Mouse (Mus musculus) MEL-GATA-1-ER (cell line): Measurements from ENCODE around the gene Atp6v1g2.
"Not testable (repeated sequence)": the region's sequence is repeated elsewhere in the genome, so short reads cannot be mapped to it uniquely, and the experiment has no call there.

Source experiments
- DNase-seq: peaks from one replicate; pipeline ENCODE4 v3.0.0-alpha.2; 2012; ENCODE audit warnings: low read depth; ENCODE audit errors: extremely low read depth

Gene Atp6v1g2

GRCm38 (mm10) chr17:35202442-35202841 is 31.0 kb upstream of the Atp6v1g2 start:
- DNase-seq: no peak

- DNase-seq: no peak
These were observed 28.7 kb upstream of the Atp6v1g2 start, which contains the start of gene Lta for GRCm38 (mm10) chr17:35204494-35205379. Gene Lta, minus strand, starts transcription at chr17:35205351.

GRCm38 (mm10) chr17:35205380-35205769 is 28.1 kb upstream of the Atp6v1g2 start:
- DNase-seq: no peak

- DNase-seq: peak; percentile 60
These were observed 23.5 kb upstream of the Atp6v1g2 start for GRCm38 (mm10) chr17:35209785-35210535.

- DNase-seq: no peak
These were observed 22.9 kb upstream of the Atp6v1g2 start for GRCm38 (mm10) chr17:35210593-35210992.

GRCm38 (mm10) chr17:35213071-35213470 is 20.4 kb upstream of the Atp6v1g2 start:
- DNase-seq: no peak

GRCm38 (mm10) chr17:35218516-35219193 is 14.8 kb upstream of the Atp6v1g2 start:
- DNase-seq: peak; percentile 46

GRCm38 (mm10) chr17:35219601-35220041 is 13.8 kb upstream of the Atp6v1g2 start:
- DNase-seq: no peak

- DNase-seq: no peak
These were observed 13.1 kb upstream of the Atp6v1g2 start, which contains the start of gene Gm16181 for GRCm38 (mm10) chr17:35220156-35220952. Gene Gm16181, plus strand, starts transcription at chr17:35220834.

- no peak for DNase-seq
These were observed 11.2 kb upstream of the Atp6v1g2 start for GRCm38 (mm10) chr17:35222299-35222698.

- no peak for DNase-seq
These were observed 8.8 kb upstream of the Atp6v1g2 start for GRCm38 (mm10) chr17:35224641-35225040.

- DNase-seq: no peak
These were observed 8.0 kb upstream of the Atp6v1g2 start for GRCm38 (mm10) chr17:35225456-35225855.

- DNase-seq: no peak
These were observed 6.9 kb upstream of the Atp6v1g2 start for GRCm38 (mm10) chr17:35226561-35227046.

GRCm38 (mm10) chr17:35231022-35231421 is 2.4 kb upstream of the Atp6v1g2 start:
- DNase-seq: no peak

- no peak for DNase-seq
These were observed 1.4 kb upstream of the Atp6v1g2 start for GRCm38 (mm10) chr17:35232043-35232442.

- no peak for DNase-seq
These were observed 801 bp upstream of the Atp6v1g2 start for GRCm38 (mm10) chr17:35232659-35233058.

- DNase-seq: not testable (repeated sequence)
These were observed 630 bp downstream of the Atp6v1g2 start for GRCm38 (mm10) chr17:35234090-35234489.

- DNase-seq: no peak
These were observed 1.4 kb downstream of the Atp6v1g2 start for GRCm38 (mm10) chr17:35234903-35235302.

GRCm38 (mm10) chr17:35235614-35236389 is 2.3 kb downstream of the Atp6v1g2 start, which contains the start of gene Nfkbil1:
Gene Nfkbil1, minus strand, starts transcription at chr17:35235792.
- DNase-seq: peak; percentile 91

GRCm38 (mm10) chr17:35236390-35236746 is 2.9 kb downstream of the Atp6v1g2 start:
- no peak for DNase-seq
